Comparison of ENCODE assay signal across 7 mouse cellular contexts in the genomic region with DNA sequence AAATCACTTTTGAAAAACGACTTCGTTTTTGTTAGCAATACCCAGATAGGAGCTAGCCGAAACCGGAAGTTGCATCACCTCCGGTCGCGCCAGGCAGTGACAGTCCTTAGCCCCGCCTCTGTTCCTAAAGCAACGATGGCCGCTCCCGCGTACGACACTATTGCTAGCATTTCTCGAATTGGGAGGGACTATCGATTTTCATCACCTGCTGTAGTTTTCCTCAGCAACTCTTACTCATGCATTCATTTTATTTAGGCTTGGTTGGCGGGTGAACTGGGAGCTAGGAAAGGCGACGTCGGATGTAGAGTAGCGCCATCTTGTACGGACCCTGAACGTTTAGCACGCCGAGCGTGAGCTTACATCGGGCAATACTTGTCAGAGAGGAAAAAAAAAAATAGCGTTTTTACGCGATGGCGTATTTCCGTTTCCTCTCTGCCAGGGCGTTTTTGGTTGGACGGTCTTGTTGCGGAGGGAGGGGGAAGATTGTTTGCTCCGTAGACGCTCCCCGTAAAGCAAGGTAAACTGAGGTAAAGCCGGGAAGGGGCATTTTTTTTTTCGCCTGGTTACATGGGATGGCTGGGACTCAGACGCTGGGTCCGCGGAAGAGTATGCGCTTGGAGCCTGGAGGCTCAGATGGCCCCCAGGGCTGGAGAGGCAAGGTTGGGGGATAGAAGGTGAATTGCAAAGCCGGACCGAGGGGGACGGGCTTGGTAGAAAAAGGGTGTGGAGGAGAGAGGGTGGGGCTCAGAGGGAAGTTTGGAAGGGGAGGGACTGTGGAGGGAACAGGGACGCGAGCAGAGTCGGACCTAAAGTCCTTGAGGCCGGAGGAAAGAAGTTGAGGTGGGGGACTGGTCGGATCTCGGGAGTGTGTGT. TPM values are rescaled to one million over a fixed set of nuclear protein-coding genes. Genes with fewer than 3 reads are reported as not detected.
DNase-seq lines count a peak whose midpoint lies in the region; ATAC-seq and TF ChIP-seq lines count a peak whose summit lies in the region.

Gene Zfp672 (minus strand): TSS at position 64 of the 873 bp plus-strand sequence.
Gene Sh3bp5l (plus strand): TSS at position 449 of the 873 bp plus-strand sequence.

- WGBS in intestine, postnatal 0 days = under 1% methylated on average over 52 of the region's 52 CpGs
- under 1% methylated on average over 52 of the region's 52 CpGs for WGBS in midbrain, embryonic 12.5 days
- WGBS in small intestine, adult 2 months = under 1% methylated on average over 52 of the region's 52 CpGs

- H3K27me3 ChIP-seq in intestine, postnatal 0 days (replicated peaks; ENCODE audit: control insufficient read depth, insufficient read depth, low read length) = no peaks in the 10 kb centered on the region
- no peaks in the 10 kb centered on the region for H3K27me3 ChIP-seq in midbrain, embryonic 12.5 days
- no peaks in the 10 kb centered on the region for H3K27me3 ChIP-seq in small intestine, adult 2 months (ENCODE audit: control insufficient read depth, insufficient read depth, low read length)

- no peaks in the 10 kb centered on the region for H3K9me3 ChIP-seq in intestine, postnatal 0 days (ENCODE audit: control insufficient read depth)
- no peaks in the 10 kb centered on the region for H3K9me3 ChIP-seq in midbrain, embryonic 12.5 days

- H3K4me1 ChIP-seq in intestine, postnatal 0 days (replicated peaks; ENCODE audit: control insufficient read depth, insufficient read depth, low read length) = peaks cover 15% of the 10 kb centered on the region
- H3K4me1 ChIP-seq in midbrain, embryonic 12.5 days = peaks cover 33% of the 10 kb centered on the region
- H3K4me1 ChIP-seq in small intestine, adult 2 months (ENCODE audit: control insufficient read depth, insufficient read depth, insufficient read length, low read length) = peaks cover 16% of the 10 kb centered on the region

- ATAC-seq in intestine, postnatal 0 days = peak; percentile 93
- ATAC-seq in midbrain, embryonic 12.5 days (ENCODE audit: low FRiP score, low read depth) = peak; percentile 93

- no peak for TF ChIP-seq CTCF in intestine, postnatal 0 days (IDR thresholded peaks at IDR 0.05; ENCODE audit: low read depth)
- TF ChIP-seq CTCF in small intestine, adult 2 months (IDR thresholded peaks at IDR 0.05; ENCODE audit: extremely low read depth, insufficient read length, insufficient replicate concordance, low read depth, low read length) = no peak

- intact Hi-C loops in left cerebral cortex, postnatal 4 days (cut with DNase I) = no loop called here

- peak within 1 kb of the TSS; percentile 85 for H3K4me2 ChIP-seq in intestine, postnatal 0 days (replicated peaks; ENCODE audit: low read depth)
- H3K4me2 ChIP-seq in midbrain, embryonic 12.5 days (replicated peaks) = peak within 1 kb of the TSS; percentile 98

- TF ChIP-seq POLR2A in small intestine, adult 2 months (IDR thresholded peaks at IDR 0.05; ENCODE audit: low read depth, low read length) = no peak; the same call in 1 of the 2 replicates

- peak; percentile 91 for DNase-seq in adrenal gland, postnatal 10 days
- peak; percentile 91 for DNase-seq in embryo, embryonic 9.5 days (ENCODE audit: extremely low spot score)
- DNase-seq in gonadal fat pad, adult 2 months (ENCODE audit: low read depth) = no peak
- peak; percentile 86 for DNase-seq in left cerebral cortex, postnatal 4 days

- peaks cover 21% of the 10 kb centered on the region for H3K36me3 ChIP-seq in intestine, postnatal 0 days (ENCODE audit: control insufficient read depth, insufficient read depth)
- peaks cover 42% of the 10 kb centered on the region for H3K36me3 ChIP-seq in midbrain, embryonic 12.5 days
- peaks cover 9% of the 10 kb centered on the region for H3K36me3 ChIP-seq in small intestine, adult 2 months (ENCODE audit: control insufficient read depth, insufficient read depth, low read length)

- peak within 1 kb of the TSS; percentile 71 for H3K27ac ChIP-seq in intestine, postnatal 0 days (ENCODE audit: low read depth, low read length)
- H3K27ac ChIP-seq in midbrain, embryonic 12.5 days (replicated peaks) = peak within 1 kb of the TSS; percentile 67
- peak within 1 kb of the TSS; percentile 62 for H3K27ac ChIP-seq in small intestine, adult 2 months (ENCODE audit: insufficient read depth, low read depth, low read length)

- H3K4me3 ChIP-seq in intestine, postnatal 0 days (ENCODE audit: low read depth, low read length) = peak within 1 kb of the TSS; percentile 77
- peak within 1 kb of the TSS; percentile 89 for H3K4me3 ChIP-seq in midbrain, embryonic 12.5 days
- H3K4me3 ChIP-seq in small intestine, adult 2 months (ENCODE audit: low read depth, low read length) = peak within 1 kb of the TSS; percentile 88

- peak within 1 kb of the TSS; percentile 62 for H3K9ac ChIP-seq in intestine, postnatal 0 days (ENCODE audit: low read depth, low read length)
- H3K9ac ChIP-seq in midbrain, embryonic 12.5 days (replicated peaks) = peak within 1 kb of the TSS; percentile 87

RNA-seq across cellular contexts. Expression of gene Zfp672, which starts in this region (rescaled TPM):
- total RNA-seq in adrenal gland, postnatal 10 days (2021) = 10 to 100 TPM; 50.9 to 60.2 TPM
- 47.1 and 48.3 TPM in 2 replicates for polyA plus RNA-seq in gonadal fat pad, adult 2 months (2012; rRNA removed)
- polyA plus RNA-seq in intestine, postnatal 0 days (2015; fragmentation: Nextera tagmentation; extraction: Ambion mirVana) = 32.0 and 33.8 TPM in 2 replicates
- 10 to 100 TPM; 43.5 TPM for total RNA-seq in left cerebral cortex, postnatal 4 days (2021)
- 33.9 and 35.9 TPM in 2 replicates for polyA plus RNA-seq in midbrain, embryonic 12.5 days (2016; fragmentation: Nextera tagmentation; extraction: Ambion mirVana)
- 17.5 and 17.8 TPM in 2 replicates for polyA plus RNA-seq in small intestine, adult 2 months (2012; rRNA removed)

RNA-seq across cellular contexts. Expression of gene Sh3bp5l, which starts in this region (rescaled TPM):
- 10 to 100 TPM; 36.6 to 46.1 TPM for total RNA-seq in adrenal gland, postnatal 10 days (2021)
- 56.5 and 58.4 TPM in 2 replicates for polyA plus RNA-seq in gonadal fat pad, adult 2 months (2012; rRNA removed)
- 13.2 and 14.7 TPM in 2 replicates for polyA plus RNA-seq in intestine, postnatal 0 days (2015; fragmentation: Nextera tagmentation; extraction: Ambion mirVana)
- total RNA-seq in left cerebral cortex, postnatal 4 days (2021) = 10 to 100 TPM; 44.2 to 48.8 TPM
- 50.6 and 51.0 TPM in 2 replicates for polyA plus RNA-seq in midbrain, embryonic 12.5 days (2016; fragmentation: Nextera tagmentation; extraction: Ambion mirVana)
- polyA plus RNA-seq in small intestine, adult 2 months (2012; rRNA removed) = 14.9 and 22.7 TPM in 2 replicates
